Mouse (Mus musculus) forebrain, embryonic 12.5 days (tissue): ENCODE data around the gene Sos1. TPM values are rescaled to one million over a fixed set of nuclear protein-coding genes. Genes with fewer than 3 reads are reported as not detected.
"Not testable (repeated sequence)": the region's sequence is repeated elsewhere in the genome, so short reads cannot be mapped to it uniquely, and the experiment has no call there.

Experiments used
- ATAC-seq: fragments of 200-750 bp; cut with Nextera tagmentation; 2 replicates; pipeline ENCODE4 v1.8.0; 2017; ENCODE audit warnings: moderate TSS enrichment; ENCODE audit not compliant: low FRiP score
- H3K27ac ChIP-seq: fragments of 300-500 bp; sonication (generic); 2 replicates; pipeline ENCODE4 v1.5.1; 2016; ENCODE audit warnings: mild to moderate bottlenecking
- H3K27me3 ChIP-seq: fragments of 300-500 bp; sonication (generic); 2 replicates; pipeline ENCODE4 v1.6.1; 2016; ENCODE audit warnings: mild to moderate bottlenecking
- H3K36me3 ChIP-seq: fragments of 300-500 bp; sonication (generic); replicated peaks from 2 replicates; pipeline ENCODE4 v1.6.1; 2016; ENCODE audit warnings: mild to moderate bottlenecking
- H3K4me1 ChIP-seq: fragments of 300-500 bp; sonication (generic); 2 replicates; pipeline ENCODE4 v1.6.1; 2016
- H3K4me2 ChIP-seq: fragments of 300-500 bp; sonication (generic); 2 replicates; pipeline ENCODE4 v1.6.1; 2016; ENCODE audit warnings: mild to moderate bottlenecking, moderate library complexity
- H3K4me3 ChIP-seq: fragments of 300-500 bp; sonication (generic); replicated peaks from 2 replicates; pipeline ENCODE4 v1.5.1; 2016; ENCODE audit warnings: mild to moderate bottlenecking
- H3K9ac ChIP-seq: fragments of 300-500 bp; sonication (generic); 2 replicates; pipeline ENCODE4 v1.6.1; 2016; ENCODE audit warnings: mild to moderate bottlenecking
- H3K9me3 ChIP-seq: fragments of 300-500 bp; sonication (generic); 2 replicates; pipeline ENCODE4 v1.6.1; 2016
- WGBS: fragments of 180-500 bp; shearing (Covaris S2); methylation state at CpG from one replicate; pipeline ENCODE4 v1.1.7; 2016; 5-methylcytosine and 5-hydroxymethylcytosine counted together
- polyA plus RNA-seq: library from polyadenylated mRNA; unstranded; fragments of >200 nt; fragmentation: Nextera tagmentation; extraction: Ambion mirVana; gene quantifications from 2 replicates; pipeline ENCODE4 v1.2.1, GENCODE M21; 2016

Sos1 gene
- polyA plus RNA-seq, 1 experiment from 2014 or later, result 8.0 TPM

DNA sequence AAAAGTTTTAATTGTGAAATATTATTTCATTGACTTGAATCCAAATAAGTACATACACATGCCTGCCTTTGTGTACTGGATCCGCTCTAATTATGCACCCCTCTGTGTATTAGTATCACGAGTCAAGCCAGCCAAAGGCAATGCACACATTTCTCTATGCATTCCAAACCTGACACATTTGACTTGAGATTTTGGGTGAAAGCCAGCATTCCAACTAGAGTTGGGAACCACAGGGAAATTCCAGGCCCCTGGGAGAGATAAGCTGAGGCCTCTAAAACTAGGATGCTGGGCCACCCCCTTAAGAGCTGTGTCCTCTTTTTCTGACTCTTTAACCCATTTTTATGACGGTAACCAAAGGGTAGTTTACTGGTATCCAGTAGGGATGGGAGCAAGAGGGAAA, 8.7 kb upstream of the Sos1 start:
- H3K36me3 ChIP-seq, result no peaks in the 10 kb centered on the region
- 76% methylated on average over 3 of the region's 3 CpGs for WGBS
- no peaks in the 10 kb centered on the region for H3K27me3 ChIP-seq
- no peak overlapping the region for H3K27ac ChIP-seq
- ATAC-seq, result no peak
- H3K9me3 ChIP-seq, result no peaks in the 10 kb centered on the region
- no peak overlapping the region for H3K4me2 ChIP-seq
- no peak overlapping the region for H3K9ac ChIP-seq
- H3K4me1 ChIP-seq, result no peaks in the 10 kb centered on the region
- no peak overlapping the region for H3K4me3 ChIP-seq

- Histone ChIP-seq H3K27ac (no peak overlapping the region), H3K9ac (no peak overlapping the region), H3K4me3 (no peak overlapping the region), H3K36me3 (no peaks in the 10 kb centered on the region), H3K27me3 (no peaks in the 10 kb centered on the region), H3K4me1 (peaks cover 18% of the 10 kb centered on the region), H3K4me2 (no peak overlapping the region), H3K9me3 (no peaks in the 10 kb centered on the region)
- WGBS, result 93% methylated on average over 5 of the region's 5 CpGs
- no peak for ATAC-seq
Observed at GRCm38 (mm10) chr17:80485160-80485559, 4.9 kb upstream of the Sos1 start.

DNA sequence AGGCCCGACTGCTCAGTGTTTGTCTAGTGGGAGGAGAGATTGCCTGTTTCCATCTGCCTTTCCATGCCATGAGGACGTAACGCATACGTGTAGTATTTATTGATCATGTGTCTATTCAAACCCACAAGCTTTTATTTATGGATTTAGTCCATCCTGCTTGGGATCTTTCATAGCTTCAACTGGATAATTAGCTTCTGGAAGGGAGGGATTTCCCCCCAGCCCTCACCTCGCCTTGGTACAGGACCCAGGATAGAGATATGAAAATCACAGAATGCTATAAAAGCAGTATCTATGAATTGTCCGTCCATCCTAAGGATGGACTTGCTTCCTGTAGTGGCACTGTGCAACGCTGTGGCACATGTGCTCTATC, 587 bp upstream of the Sos1 start:
- WGBS, result 29% methylated on average over 7 of the region's 7 CpGs
- H3K9me3 ChIP-seq, result no peaks in the 10 kb centered on the region
- no peak for ATAC-seq
- H3K36me3 ChIP-seq, result 0 out of 2 replicates have a peak, but pooled peaks cover 6% of the 10 kb centered on the region
- peak overlapping the region; percentile 78 for H3K4me2 ChIP-seq
- peaks cover 34% of the 10 kb centered on the region for H3K4me1 ChIP-seq
- 0 out of 2 replicates have a peak overlapping the region, but pooled peaks have one; percentile 29 for H3K9ac ChIP-seq
- H3K27ac ChIP-seq, result peak overlapping the region; percentile 98
- no peaks in the 10 kb centered on the region for H3K27me3 ChIP-seq
- peak overlapping the region; percentile 89; the same call in 1 of the 2 replicates for H3K4me3 ChIP-seq

DNA sequence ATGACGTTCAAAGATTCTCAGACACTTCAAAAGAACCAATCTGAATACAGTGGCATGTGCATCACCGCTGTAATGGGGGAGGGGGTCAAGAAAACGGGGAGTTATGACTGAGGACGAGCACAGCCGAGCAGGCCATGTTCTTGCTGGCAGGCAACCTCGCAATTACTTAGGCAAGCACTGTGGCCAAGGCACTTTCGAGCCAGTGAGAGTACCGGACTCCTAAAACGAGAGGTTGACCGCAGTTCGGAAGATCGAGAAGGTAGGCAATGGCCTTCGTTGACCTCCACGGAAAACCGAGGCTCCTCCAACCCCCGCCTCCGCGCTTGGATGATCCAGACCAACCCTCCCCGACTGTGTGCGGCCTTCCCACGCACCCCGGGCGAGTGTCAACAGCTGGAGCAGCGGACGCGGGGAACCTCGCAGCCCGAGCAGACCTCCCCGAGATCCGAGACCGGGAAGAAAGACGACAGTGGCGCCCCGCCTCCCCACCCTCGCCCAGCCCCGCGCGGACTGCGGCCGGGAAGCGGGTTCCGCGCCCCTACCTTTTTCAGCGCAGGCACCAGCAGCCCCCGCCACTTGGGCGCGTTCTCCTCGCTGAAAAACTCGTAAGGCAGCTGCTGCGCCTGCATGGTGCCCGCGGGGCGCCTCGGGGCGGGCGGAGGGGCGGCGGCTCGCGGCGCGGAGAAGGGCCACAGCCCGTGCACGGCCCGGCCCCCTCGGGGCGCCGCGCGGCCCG, 790 bp downstream of the Sos1 start:
- Histone ChIP-seq H3K9ac (peak overlapping the region; percentile 93), H3K9me3 (no peaks in the 10 kb centered on the region), H3K27me3 (no peaks in the 10 kb centered on the region), H3K4me1 (peaks cover 34% of the 10 kb centered on the region), H3K36me3 (0 out of 2 replicates have a peak, but pooled peaks cover 6% of the 10 kb centered on the region), H3K4me3 (peak overlapping the region; percentile 89), H3K4me2 (peak overlapping the region; percentile 78), H3K27ac (peak overlapping the region; percentile 98)
- peak; percentile 49 for ATAC-seq
- WGBS, result 0% methylated on average over 49 of the region's 71 CpGs

DNA sequence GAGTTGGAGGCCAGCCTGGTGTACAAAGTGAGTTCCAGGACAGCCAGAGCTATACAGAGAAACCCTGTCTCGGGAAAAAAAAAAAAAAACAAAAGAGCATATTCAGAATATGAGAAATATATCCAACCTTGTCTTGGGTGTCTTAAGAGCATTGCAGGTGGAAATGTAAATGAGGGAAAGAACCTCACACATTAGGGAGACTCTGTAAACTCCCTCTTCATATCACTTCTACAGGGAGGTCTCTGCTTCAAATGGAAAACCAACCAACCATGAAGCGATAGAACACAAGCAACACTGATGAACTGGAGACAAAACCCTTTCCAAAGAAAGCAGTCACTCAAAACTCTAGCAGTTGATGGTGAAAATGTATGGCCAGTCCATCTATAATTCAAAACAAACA, 2.6 kb downstream of the Sos1 start:
- H3K4me3 ChIP-seq, result no peak overlapping the region

DNA sequence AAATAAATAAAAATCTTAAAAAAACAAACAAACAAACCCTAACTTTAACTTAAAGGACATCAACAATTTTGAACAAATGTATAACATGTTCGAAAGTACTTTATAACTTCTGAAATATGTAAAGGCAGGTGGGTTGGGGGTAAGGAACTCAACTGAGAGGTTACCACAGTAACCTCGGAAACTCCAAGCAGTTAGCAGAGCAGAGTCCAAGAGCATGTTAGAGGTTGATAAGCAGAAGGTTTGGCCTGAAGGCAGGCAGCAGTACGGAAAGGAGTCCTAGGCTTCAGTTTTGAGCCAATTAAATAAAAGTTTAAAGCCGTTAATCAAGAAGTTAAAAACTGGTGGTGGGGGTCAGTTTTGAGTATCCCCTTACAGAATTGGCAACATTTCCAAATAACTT, 3.8 kb downstream of the Sos1 start:
- Histone ChIP-seq H3K27ac (no peak overlapping the region), H3K4me1 (peaks cover 31% of the 10 kb centered on the region), H3K9ac (no peak overlapping the region), H3K9me3 (no peaks in the 10 kb centered on the region), H3K27me3 (no peaks in the 10 kb centered on the region), H3K4me2 (no peak overlapping the region), H3K36me3 (0 out of 2 replicates have a peak, but pooled peaks cover 6% of the 10 kb centered on the region), H3K4me3 (no peak overlapping the region)
- 93% methylated on average over 4 of the region's 4 CpGs for WGBS
- no peak for ATAC-seq

More for the DNA sequence above, 2.6 kb downstream of the Sos1 start:
- H3K36me3 ChIP-seq, result 0 out of 2 replicates have a peak, but pooled peaks cover 6% of the 10 kb centered on the region
- ATAC-seq, result no peak
- WGBS, result 85% methylated on average over 2 of the region's 2 CpGs
- H3K4me1 ChIP-seq, result peaks cover 34% of the 10 kb centered on the region
- no peak overlapping the region for H3K4me2 ChIP-seq
- H3K9me3 ChIP-seq, result no peaks in the 10 kb centered on the region
- no peak overlapping the region for H3K9ac ChIP-seq
- H3K27ac ChIP-seq, result no peak overlapping the region
- H3K27me3 ChIP-seq, result no peaks in the 10 kb centered on the region

DNA sequence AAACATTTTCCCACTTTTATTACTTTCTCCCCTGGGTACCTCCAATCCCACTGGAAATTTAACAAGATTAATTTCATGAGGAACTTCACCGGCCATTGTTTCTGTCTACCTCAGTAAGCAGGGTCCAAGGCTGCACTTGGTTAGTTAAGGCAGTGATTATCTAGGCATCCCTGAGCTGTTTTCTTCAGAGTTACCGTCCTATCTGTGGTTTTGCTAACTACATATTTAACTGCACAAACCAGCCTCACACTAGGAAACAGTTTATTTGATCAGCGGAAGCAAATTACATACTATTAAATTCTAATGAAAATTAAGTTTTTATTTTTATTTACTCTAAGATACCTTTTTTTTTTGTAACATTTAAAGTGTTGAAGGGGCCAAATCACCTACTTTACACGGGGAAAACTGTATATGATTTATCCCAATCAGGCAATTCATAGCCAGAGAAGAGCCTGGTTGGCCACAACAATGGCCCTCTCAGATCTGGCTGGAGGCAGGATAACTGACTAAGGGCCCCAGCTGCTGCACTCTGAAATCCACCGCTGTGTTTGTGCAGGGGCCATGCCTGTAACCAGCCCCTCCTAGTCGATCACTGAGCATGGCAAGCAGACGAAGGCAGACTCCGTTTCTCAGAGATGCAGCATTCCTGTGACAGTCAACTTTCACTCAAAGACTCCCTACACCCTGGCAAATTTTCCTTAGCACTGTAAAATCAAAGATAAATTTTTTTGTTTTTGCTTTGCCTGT, 9.0 kb downstream of the Sos1 start:
- no peak overlapping the region for H3K4me2 ChIP-seq
- H3K9me3 ChIP-seq, result no peaks in the 10 kb centered on the region
- H3K27me3 ChIP-seq, result no peaks in the 10 kb centered on the region
- H3K4me1 ChIP-seq, result peaks cover 12% of the 10 kb centered on the region
- no peak overlapping the region for H3K27ac ChIP-seq
- no peak overlapping the region for H3K4me3 ChIP-seq
- H3K36me3 ChIP-seq, result no peaks in the 10 kb centered on the region
- peak; percentile 61 for ATAC-seq
- no peak overlapping the region for H3K9ac ChIP-seq
- WGBS, result 31% methylated on average over 8 of the region's 8 CpGs

- ATAC-seq, H3K9me3 ChIP-seq, H3K4me3 ChIP-seq, H3K27me3 ChIP-seq, H3K36me3 ChIP-seq, H3K9ac ChIP-seq, H3K27ac ChIP-seq, H3K4me2 ChIP-seq: not testable (repeated sequence)
- 38% methylated on average over 3 of the region's 3 CpGs for WGBS
- H3K4me1 ChIP-seq, result peaks cover 12% of the 10 kb centered on the region
Observed at GRCm38 (mm10) chr17:80468417-80468894, 11.8 kb downstream of the Sos1 start.

DNA sequence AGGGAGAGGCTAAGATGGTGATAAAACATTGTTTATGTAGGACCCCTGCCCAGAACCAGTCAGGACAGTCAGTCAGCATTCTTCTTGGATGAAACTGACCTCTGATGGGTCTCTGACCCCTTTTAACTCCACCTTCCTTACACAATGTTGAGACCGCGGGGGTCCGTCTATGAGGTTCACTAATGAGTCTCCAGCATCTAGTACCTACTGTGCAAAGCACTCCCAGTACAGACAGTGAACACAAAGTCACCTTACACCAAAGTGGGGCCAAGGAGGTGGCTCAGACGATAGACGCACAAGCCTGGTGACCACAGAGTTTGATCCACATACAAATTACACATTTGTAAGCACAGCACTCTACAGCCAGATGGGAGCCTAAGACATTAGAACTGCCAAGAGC, 20.0 kb downstream of the Sos1 start:
- Histone ChIP-seq H3K4me3 (no peak overlapping the region), H3K9ac (no peak overlapping the region), H3K36me3 (peaks cover 8% of the 10 kb centered on the region; the same call in 1 of the 2 replicates), H3K27ac (no peak overlapping the region), H3K9me3 (no peaks in the 10 kb centered on the region), H3K27me3 (no peaks in the 10 kb centered on the region), H3K4me1 (peaks cover 6% of the 10 kb centered on the region), H3K4me2 (no peak overlapping the region)
- no peak for ATAC-seq
- 42% methylated on average over 5 of the region's 5 CpGs for WGBS

DNA sequence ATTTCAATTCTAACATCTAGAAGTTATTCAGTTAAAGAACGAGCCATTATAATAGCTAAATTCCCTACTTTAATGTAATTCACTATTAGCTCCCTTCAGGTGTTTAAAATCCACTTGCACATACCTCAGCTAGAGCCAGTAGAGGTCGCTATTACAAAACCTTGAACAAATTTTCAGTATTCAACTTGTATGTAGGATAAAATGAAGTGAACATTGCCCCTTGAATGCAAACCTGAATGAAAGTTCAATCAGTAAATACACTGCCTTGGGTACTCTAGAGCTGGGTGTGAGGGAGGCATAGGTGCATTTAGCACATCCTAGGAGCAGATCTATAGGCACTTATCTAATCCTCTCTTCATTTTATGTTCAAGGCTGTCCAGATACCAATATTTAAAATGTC, 24.6 kb downstream of the Sos1 start:
- Histone ChIP-seq H3K27me3 (no peaks in the 10 kb centered on the region), H3K27ac (no peak overlapping the region), H3K9ac (no peak overlapping the region), H3K4me1 (peaks cover 5% of the 10 kb centered on the region), H3K9me3 (no peaks in the 10 kb centered on the region), H3K4me3 (no peak overlapping the region), H3K36me3 (peaks cover 15% of the 10 kb centered on the region), H3K4me2 (no peak overlapping the region)
- ATAC-seq, result no peak
- WGBS, result 25% methylated on average over 2 of the region's 2 CpGs

- 62% methylated on average over 3 of the region's 3 CpGs for WGBS
- Histone ChIP-seq H3K9me3 (no peaks in the 10 kb centered on the region), H3K27me3 (no peaks in the 10 kb centered on the region), H3K4me2 (no peak overlapping the region), H3K27ac (no peak overlapping the region), H3K4me3 (no peak overlapping the region), H3K36me3 (peaks cover 30% of the 10 kb centered on the region), H3K9ac (no peak overlapping the region), H3K4me1 (no peaks in the 10 kb centered on the region)
- ATAC-seq, result no peak
Observed at GRCm38 (mm10) chr17:80450426-80451030, 29.7 kb downstream of the Sos1 start.

DNA sequence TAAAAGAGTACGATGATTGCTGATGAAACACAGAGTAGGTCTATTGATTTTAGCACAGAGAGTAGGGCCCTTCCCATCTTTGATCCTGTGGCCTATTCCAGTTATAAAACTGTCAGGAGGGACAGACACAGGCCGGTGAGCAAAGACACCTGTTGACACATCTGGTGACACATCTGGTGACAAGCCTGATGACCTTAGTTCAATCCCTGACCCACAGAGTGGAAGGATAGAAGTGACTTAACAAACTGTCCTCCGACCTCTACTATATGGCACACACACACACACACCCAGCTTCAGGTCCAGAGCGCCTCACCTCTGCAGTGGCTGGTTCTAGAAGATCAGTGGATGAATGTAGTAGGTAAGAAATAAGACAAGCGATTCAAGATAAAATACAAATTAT, 33.8 kb downstream of the Sos1 start:
- Histone ChIP-seq H3K4me3 (no peak overlapping the region), H3K27me3 (no peaks in the 10 kb centered on the region), H3K9ac (no peak overlapping the region), H3K9me3 (no peaks in the 10 kb centered on the region), H3K4me1 (peaks cover 4% of the 10 kb centered on the region; the same call in 1 of the 2 replicates), H3K27ac (no peak overlapping the region), H3K4me2 (no peak overlapping the region), H3K36me3 (peaks cover 50% of the 10 kb centered on the region)
- ATAC-seq, result no peak
- 93% methylated on average over 5 of the region's 5 CpGs for WGBS
